Mouse (Mus musculus) neutrophil, adult 59 days (primary cell): ENCODE data around the gene Enkd1. TPM values are rescaled to one million over a fixed set of nuclear protein-coding genes. Genes with fewer than 3 reads are reported as not detected.

Source experiments
- total RNA-seq, 2 experiments: library from RNA; stranded (reverse); gene quantifications; 1 replicate in 1 of 2; 2 replicates in 1 of 2; pipeline ENCODE4 v1.2.4; 2023

Enkd1 gene
- 1 to 10 TPM; 6.8 to 9.5 TPM for total RNA-seq

DNA sequence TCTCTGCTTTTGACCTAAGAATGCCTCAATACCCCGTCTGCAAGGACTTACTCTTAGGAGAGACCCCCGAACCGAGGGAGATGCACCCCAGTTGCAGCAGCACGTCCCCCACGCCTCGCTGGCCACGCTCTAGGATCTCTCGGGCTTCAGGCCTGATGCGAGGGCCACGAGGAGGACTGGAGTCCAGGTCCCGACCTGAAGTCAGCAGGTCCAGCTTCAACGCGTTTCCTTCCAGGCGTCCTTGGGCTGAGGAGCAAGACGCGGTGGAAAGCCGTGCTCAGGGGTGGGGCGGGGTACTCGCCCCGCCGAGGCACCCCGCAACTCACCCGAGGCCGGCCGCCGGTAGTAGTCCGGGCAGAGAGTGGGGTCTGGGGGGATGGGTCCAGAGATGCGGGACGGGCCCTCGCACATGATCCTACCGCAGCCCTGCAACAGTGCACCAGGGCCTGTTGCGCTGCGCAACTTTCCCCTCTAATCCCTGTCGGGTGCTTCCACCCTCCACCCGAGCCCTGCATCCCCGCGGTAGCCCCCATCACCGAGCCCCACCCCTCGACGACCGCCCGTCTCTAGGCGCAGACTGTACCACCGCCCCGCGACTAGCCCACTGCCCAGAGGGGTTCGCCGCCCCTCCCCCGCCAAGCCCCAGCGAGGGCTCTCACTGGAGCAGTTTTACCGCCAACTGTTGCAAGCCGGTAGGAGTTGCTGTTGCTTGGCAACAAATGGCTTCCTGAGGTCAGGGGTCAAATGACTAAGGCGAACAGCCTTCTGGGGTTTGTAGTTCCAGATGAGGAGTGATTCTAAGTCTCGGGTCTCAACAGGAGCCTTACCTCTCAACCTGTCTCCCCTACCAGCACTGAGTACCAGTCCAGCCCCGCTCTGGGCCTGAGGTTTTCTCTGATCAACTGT, at the start of gene Enkd1, which contains the start of gene 4933405L10Rik:
Gene Enkd1 (minus strand): TSS at position 713 of the 906 bp plus-strand sequence.
Gene 4933405L10Rik (plus strand): TSS at position 158 of the 906 bp plus-strand sequence.

DNA sequence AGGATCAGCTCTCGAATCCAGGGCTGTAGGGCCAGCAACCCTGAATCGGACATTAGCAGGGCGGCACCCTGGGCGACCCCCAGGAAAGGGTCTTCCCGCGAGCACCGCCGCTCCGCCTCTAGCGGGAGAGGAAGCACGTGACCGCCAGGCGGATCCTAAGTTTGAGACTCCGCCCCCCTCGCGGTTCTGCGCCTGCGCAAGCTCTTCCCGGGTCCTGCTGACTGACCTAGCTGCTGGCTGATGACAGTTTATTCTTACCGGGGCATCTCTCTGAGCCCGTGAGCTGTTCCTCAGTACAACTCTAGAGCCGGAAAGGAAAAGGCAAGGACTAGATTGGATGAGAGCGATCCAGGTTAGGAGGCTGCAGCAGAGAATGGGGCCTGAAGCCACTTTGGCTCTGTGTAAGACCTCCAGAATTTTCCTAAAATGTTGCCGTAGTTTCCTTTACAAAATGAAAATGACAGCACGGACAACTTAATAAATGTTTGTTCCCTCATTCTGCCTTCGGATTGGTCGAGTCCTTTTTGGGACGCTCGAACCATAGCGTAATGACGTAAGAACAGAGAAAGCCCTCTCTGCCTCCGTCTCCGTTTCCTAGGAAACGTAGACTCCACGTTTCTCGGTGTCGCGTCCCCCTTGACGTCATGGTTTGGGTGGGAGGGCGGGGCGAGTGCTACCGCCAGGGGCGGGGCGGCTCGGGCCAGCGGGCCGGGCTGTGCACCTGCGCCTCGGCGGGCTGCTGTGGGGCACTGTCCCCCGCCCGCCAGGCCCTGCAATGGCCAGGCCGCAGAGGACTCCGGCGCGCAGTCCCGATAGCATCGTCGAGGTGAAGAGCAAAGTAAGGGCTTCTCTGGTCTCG, 6.8 kb downstream of the Enkd1 start, which contains the start of the genes Acd and Pard6a:
Gene Acd (minus strand): TSS at position 137 of the 859 bp plus-strand sequence.
Gene Pard6a (plus strand): TSS at position 183 of the 859 bp plus-strand sequence.

DNA sequence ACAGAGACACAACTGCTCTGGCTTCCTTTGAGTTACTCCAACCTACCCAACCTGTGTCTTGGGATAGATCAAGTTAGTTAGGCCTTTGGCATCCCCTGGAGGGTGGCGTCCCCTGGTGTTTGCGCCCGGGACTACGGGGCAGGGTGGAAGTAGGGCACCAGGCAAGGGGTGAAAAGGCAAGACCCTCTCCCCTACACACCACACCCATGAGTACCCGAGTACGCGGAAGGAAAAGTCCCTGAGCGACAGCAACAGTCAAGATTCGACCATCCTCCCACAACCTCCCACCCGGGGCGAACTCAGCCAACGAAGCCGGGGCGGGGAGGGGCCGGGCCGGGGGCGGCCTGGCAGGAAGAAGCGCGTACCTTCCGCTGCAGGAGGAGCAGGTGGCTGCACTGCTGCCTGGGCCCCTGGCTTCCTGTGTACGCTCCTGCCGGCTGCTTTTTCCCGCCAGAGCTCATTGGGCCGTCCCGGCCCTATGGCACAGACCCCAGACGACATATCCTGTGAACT, 22.2 kb downstream of the Enkd1 start, which contains the start of gene Carmil2:
Gene Carmil2 (plus strand): TSS at position 479 of the 513 bp plus-strand sequence.

Other genes with a start within 250 kb of the Enkd1 start
- gene Tppp3, start 236.7 kb downstream of the Enkd1 start, total RNA-seq = 10 to 100 TPM; 10.9 to 18.1 TPM
- gene Zdhhc1, start 211.3 kb downstream of the Enkd1 start, total RNA-seq = 1 to 10 TPM; 1.8 TPM
- not detected for gene Hsd11b2, start 189.5 kb downstream of the Enkd1 start, total RNA-seq
- 100 to 1,000 TPM; 142 to 159 TPM for gene Atp6v0d1, start 142.2 kb downstream of the Enkd1 start, total RNA-seq
- gene Ripor1, start 103.0 kb downstream of the Enkd1 start, total RNA-seq = 10 to 100 TPM; 15.2 to 17.7 TPM
- 100 to 1,000 TPM in 1 of 2 experiments, 10 to 100 TPM in 1; 93.2 to 103 TPM for gene Ctcf, start 71.6 kb downstream of the Enkd1 start, total RNA-seq
- not detected for gene Agrp, start 70.8 kb downstream of the Enkd1 start, total RNA-seq
- gene Carmil2, start 21.9 kb downstream of the Enkd1 start, total RNA-seq = 1 to 10 TPM; 9.4 to 9.7 TPM
- 10 to 100 TPM; 26.9 to 32.0 TPM for gene Acd, start 7.1 kb downstream of the Enkd1 start, total RNA-seq
- gene Pard6a, start 7.1 kb downstream of the Enkd1 start, total RNA-seq = 1 to 10 TPM; 4.0 to 6.4 TPM
- gene 4933405L10Rik, start 555 bp downstream of the Enkd1 start, total RNA-seq = not detected
- gene Gfod2, start 50.5 kb upstream of the Enkd1 start, total RNA-seq = under 1 TPM; 0.51 to 0.62 TPM
- 10 to 100 TPM; 21.9 to 25.2 TPM for gene Ranbp10, start 119.1 kb upstream of the Enkd1 start, total RNA-seq
- not detected for gene Tsnaxip1, start 119.5 kb upstream of the Enkd1 start, total RNA-seq
- 10 to 100 TPM; 13.5 to 17.1 TPM for gene Cenpt, start 145.1 kb upstream of the Enkd1 start, total RNA-seq
- 10 to 100 TPM; 32.8 to 39.9 TPM for gene Thap11, start 146.9 kb upstream of the Enkd1 start, total RNA-seq
- 10 to 100 TPM; 22.8 to 35.5 TPM for gene Nutf2, start 152.4 kb upstream of the Enkd1 start, total RNA-seq
- 10 to 100 TPM; 32.0 to 38.0 TPM for gene Edc4, start 172.7 kb upstream of the Enkd1 start, total RNA-seq
- gene Nrn1l, start 185.4 kb upstream of the Enkd1 start, total RNA-seq = not detected
- gene Pskh1, start 192.2 kb upstream of the Enkd1 start, total RNA-seq = 10 to 100 TPM; 11.6 to 12.7 TPM
- under 1 TPM in 1 of 2 experiments, not detected in 1; 0.98 TPM for gene Ctrl, start 225.7 kb upstream of the Enkd1 start, total RNA-seq
- 10 to 100 TPM; 76.7 to 93.4 TPM for gene Psmb10, start 230.2 kb upstream of the Enkd1 start, total RNA-seq
- gene Lcat, start 235.2 kb upstream of the Enkd1 start, total RNA-seq = not detected